Mouse (Mus musculus) cerebellum, postnatal 4 days (tissue): ENCODE measurements around the gene Thtpa.

Experiments
- DNase-seq, 2 experiments: peaks; one replicate each; pipeline ENCODE4 v3.0.0; 2022; ENCODE audit warnings: low spot score in 2 of 2, mixed read lengths in 1 of 2

Gene Thtpa

GRCm38 (mm10) chr14:55077481-55078365, 16.9 kb upstream of the Thtpa start:
- DNase-seq: no peak

- no peak for DNase-seq
These were observed 16.1 kb upstream of the Thtpa start for GRCm38 (mm10) chr14:55078366-55078989.

- peak; percentile 71 to 80 for DNase-seq
These were observed 15.2 kb upstream of the Thtpa start for GRCm38 (mm10) chr14:55079214-55079970.

GRCm38 (mm10) chr14:55081105-55081504, 13.5 kb upstream of the Thtpa start:
- DNase-seq: no peak

- DNase-seq: no peak
These were observed 11.1 kb upstream of the Thtpa start for GRCm38 (mm10) chr14:55083481-55083880.

- no peak for DNase-seq
These were observed 9.1 kb upstream of the Thtpa start for GRCm38 (mm10) chr14:55085324-55086008.

GRCm38 (mm10) chr14:55086009-55086514, 8.5 kb upstream of the Thtpa start:
- no peak for DNase-seq

GRCm38 (mm10) chr14:55089199-55089947, 5.2 kb upstream of the Thtpa start:
- DNase-seq: no peak

GRCm38 (mm10) chr14:55091209-55091865, 3.2 kb upstream of the Thtpa start:
- peak in 1 of 2 experiments; percentile 45 for DNase-seq

- DNase-seq: peak; percentile 87 to 91
These were observed 2.5 kb upstream of the Thtpa start, which contains the start of gene Zfhx2 for GRCm38 (mm10) chr14:55092011-55092577. Gene Zfhx2 (minus strand): TSS chr14:55092324.

GRCm38 (mm10) chr14:55093927-55094326, 657 bp upstream of the Thtpa start:
- DNase-seq: no peak

GRCm38 (mm10) chr14:55095263-55095662, 679 bp downstream of the Thtpa start:
- DNase-seq: no peak

GRCm38 (mm10) chr14:55095671-55096070, 1.1 kb downstream of the Thtpa start:
- DNase-seq: no peak

GRCm38 (mm10) chr14:55096573-55097087, 2.0 kb downstream of the Thtpa start:
- no peak for DNase-seq

GRCm38 (mm10) chr14:55097646-55098045, 3.1 kb downstream of the Thtpa start:
- no peak for DNase-seq

- DNase-seq: peak in 1 of 2 experiments; percentile 60
These were observed 3.5 kb downstream of the Thtpa start for GRCm38 (mm10) chr14:55098067-55098466.

GRCm38 (mm10) chr14:55101592-55101991, 7.0 kb downstream of the Thtpa start:
- DNase-seq: peak in 1 of 2 experiments; percentile 70

- no peak for DNase-seq
These were observed 7.7 kb downstream of the Thtpa start for GRCm38 (mm10) chr14:55102253-55102785.

- DNase-seq: no peak
These were observed 9.8 kb downstream of the Thtpa start for GRCm38 (mm10) chr14:55104365-55104764.
